Mouse (Mus musculus): Measurements from ENCODE around the gene Ksr1.

- no peak for TF ChIP-seq CTCF (IDR thresholded peaks at IDR 0.05; ENCODE audit: insufficient read depth, low read length)
- no peak for TF ChIP-seq POLR2A (IDR thresholded peaks at IDR 0.05; ENCODE audit: borderline replicate concordance, extremely low read depth, low read depth, low read length)
Observed at GRCm38 (mm10) chr11:79016236-79016635, 130.0 kb downstream of the Ksr1 start.

All from lung, adult 2 months (tissue).